Mouse (Mus musculus) urinary bladder, adult 18-20 months (tissue): ENCODE results near the gene Gm11567.
"Not testable (repeated sequence)": the region's sequence is repeated elsewhere in the genome, so short reads cannot be mapped to it uniquely, and the experiment has no call there.

Experiments used
- DNase-seq, 2 experiments: peaks; one replicate each; pipeline ENCODE4 v3.0.0; 2022; ENCODE audit warnings: low spot score in 2 of 2, mixed read lengths in 2 of 2

Gene Gm11567

GRCm38 (mm10) chr11:99878887-99879286 lies at the start of gene Gm11567:
TSS of gene Gm11567 (plus strand) at chr11:99879187.
- DNase-seq: not testable (repeated sequence)

GRCm38 (mm10) chr11:99837966-99838365 lies 41.0 kb upstream of the Gm11567 start, which contains the start of gene 2300003K06Rik:
TSS of gene 2300003K06Rik (minus strand) at chr11:99838066.
- no peak for DNase-seq

GRCm38 (mm10) chr11:99842185-99842584 lies 36.8 kb upstream of the Gm11567 start:
- no peak for DNase-seq

DNA sequence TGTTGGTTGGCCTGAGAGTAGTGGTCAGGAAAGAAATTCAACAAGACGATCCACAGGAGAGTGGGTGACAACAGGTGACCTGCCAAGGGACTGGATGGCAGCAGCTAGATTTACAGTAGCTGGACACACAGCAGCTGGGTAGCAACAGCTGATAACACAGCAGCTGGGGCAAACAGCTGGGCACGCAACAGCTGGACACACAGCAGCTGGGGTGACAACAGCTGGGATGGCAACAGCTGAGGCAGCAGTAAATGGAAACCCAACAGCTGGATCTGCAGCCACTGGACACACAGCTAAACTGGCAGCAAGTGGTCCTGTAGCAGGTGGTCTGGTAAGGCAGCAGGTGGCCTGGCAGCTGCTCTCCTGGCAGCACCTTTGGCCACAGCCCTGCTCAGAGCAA lies 32.2 kb upstream of the Gm11567 start:
- DNase-seq: no peak

DNA sequence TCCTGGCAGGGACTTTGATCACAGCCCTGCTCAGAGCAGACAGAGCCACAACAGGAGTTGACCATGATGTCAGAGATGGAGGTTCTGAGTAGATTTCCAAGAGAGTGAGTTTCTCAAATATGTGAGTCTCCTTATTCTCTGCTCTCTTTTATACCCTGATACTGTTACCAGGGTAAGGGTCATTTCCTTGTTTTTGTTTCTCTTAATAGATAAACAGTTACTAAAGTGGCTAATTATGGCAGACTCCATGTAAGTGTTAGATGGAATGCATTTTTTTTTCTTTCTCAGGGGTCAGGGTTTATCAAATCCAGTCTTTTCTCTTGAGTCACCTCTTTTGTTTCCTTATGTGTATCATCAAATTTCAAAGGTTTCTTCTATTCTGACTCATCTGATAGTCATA lies 27.5 kb upstream of the Gm11567 start, which contains the start of gene Krtap4-16:
Gene Krtap4-16, minus strand, starts transcription at position 101 of the 400 bp plus-strand sequence.
- DNase-seq: no peak

- DNase-seq: no peak
These were observed 24.9 kb upstream of the Gm11567 start for GRCm38 (mm10) chr11:99854121-99854520.

GRCm38 (mm10) chr11:99857617-99858016 lies 21.4 kb upstream of the Gm11567 start, which contains the start of gene Gm11568:
TSS of gene Gm11568 (plus strand) at chr11:99857917.
- no peak for DNase-seq

DNA sequence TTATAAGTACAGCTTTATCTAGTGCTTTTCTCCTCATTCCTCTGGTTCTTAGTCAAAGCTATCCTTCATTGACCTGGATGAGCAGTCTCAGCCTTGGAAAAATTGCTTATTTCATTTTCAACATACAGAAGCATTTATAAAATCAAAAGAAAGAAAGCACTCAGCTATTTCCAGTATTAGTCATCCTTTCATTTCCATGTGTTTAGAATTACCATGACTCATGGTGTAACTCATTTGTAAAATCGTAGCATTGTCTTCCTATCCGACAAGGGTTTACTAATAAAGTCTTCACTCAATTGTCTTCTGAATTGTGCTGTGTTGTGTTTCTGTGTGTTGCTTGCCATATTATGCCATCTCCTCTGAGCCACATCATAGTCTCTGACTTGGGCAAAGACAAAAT lies 20.2 kb upstream of the Gm11567 start:
- DNase-seq: no peak

DNA sequence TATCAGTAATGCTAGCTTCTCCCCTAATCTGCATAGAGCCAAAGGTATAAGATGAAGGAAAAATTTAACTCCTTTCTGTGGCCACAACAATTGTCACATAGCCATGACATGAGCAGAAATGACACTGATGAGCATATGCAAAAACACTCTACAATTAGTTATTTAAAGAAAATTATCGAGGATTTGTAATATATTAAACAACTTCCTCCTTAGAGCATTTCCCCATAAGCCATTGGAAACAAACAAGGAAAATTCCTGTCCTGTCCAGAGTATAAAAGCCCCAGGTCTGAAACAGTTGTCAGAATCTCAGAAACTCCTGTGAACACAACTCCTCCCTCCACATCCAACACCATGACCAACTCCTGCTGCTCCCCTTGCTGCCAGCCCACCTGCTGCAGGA lies 14.8 kb upstream of the Gm11567 start, which contains the start of gene Gm11559:
Gene Gm11559, plus strand, starts transcription at position 301 of the 400 bp plus-strand sequence.
- not testable (repeated sequence) for DNase-seq

DNA sequence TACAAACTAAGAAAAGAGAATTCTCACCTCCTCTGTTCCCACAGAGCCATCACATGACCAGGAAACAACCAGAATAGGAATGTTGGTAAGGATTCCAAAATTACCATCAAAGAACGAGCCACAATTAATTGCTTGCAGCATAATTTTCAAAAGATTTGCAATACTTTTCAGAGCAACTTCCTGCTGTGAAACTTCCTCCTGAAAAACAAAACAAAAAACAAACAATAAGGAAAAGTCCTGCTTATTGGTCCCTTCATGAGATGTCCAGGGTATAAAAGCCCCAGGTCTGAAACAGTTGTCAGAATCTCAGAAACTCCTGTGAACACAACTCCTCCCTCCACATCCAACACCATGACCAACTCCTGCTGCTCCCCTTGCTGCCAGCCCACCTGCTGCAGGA lies 5.9 kb upstream of the Gm11567 start, which contains the start of gene Krtap9-1:
Gene Krtap9-1, plus strand, starts transcription at position 301 of the 400 bp plus-strand sequence.
- not testable (repeated sequence) for DNase-seq

DNA sequence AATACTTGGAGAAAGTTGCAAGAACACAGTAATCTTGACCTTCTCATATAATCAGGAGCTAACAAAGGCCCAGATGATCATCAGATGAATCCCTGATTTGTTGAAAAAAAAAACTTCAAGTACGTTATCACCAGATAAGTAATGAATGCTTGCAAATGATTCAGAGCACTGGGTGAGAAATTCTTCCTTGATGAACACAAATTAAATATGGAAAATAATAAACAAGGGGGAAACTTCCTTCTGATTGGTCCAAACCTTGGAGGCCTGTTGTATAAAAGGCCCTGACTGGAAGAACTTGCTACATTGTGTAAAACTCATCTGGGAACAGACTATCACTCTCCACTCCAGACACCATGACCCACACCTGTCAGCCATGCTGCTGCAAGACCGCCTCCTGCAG lies 28.6 kb downstream of the Gm11567 start, which contains the start of gene Krtap31-1:
Gene Krtap31-1, plus strand, starts transcription at position 301 of the 400 bp plus-strand sequence.
- DNase-seq: no peak

GRCm38 (mm10) chr11:99914451-99914850 lies 35.5 kb downstream of the Gm11567 start, which contains the start of gene Gm11565:
TSS of gene Gm11565 (plus strand) at chr11:99914751.
- DNase-seq: no peak
